Mouse (Mus musculus) MEL (cell line): ENCODE results near the gene Cobll1. TPM values are rescaled to one million over a fixed set of nuclear protein-coding genes. Genes with fewer than 3 reads are reported as not detected.

Experiments
- DNase-seq: peaks from one replicate; pipeline ENCODE4 v3.0.0; 2011; ENCODE audit warnings: low read depth, low spot score
- H3K27ac ChIP-seq: 2 replicates; pipeline ENCODE4 v1.5.1; 2012; ENCODE audit warnings: low read depth, mild to moderate bottlenecking, control low read depth, low read length, moderate library complexity; ENCODE audit not compliant: control insufficient read depth
- H3K27me3 ChIP-seq, 2 experiments: fragments of 150-350 bp in 1 of 2; sonication (generic) in 1 of 2; 2 replicates each; pipeline ENCODE4 v1.6.1; 2012; ENCODE audit warnings: low read length in 2 of 2, mild to moderate bottlenecking in 2 of 2, improper control_type of control experiment in 1 of 2, moderate library complexity in 1 of 2; ENCODE audit not compliant: insufficient read depth in 2 of 2, control insufficient read depth in 1 of 2
- H3K36me3 ChIP-seq, 2 experiments: 2 replicates each; pipeline ENCODE4 v1.6.1; 2012 to 2014; ENCODE audit warnings: low read length in 2 of 2, improper control_type of control experiment in 1 of 2, inconsistent platforms in 1 of 2, mild to moderate bottlenecking in 1 of 2; ENCODE audit not compliant: insufficient read depth in 2 of 2, control insufficient read depth in 1 of 2
- H3K4me1 ChIP-seq, 2 experiments: fragments of 150-350 bp in 1 of 2; sonication (generic) in 1 of 2; 2 replicates each; pipeline ENCODE4 v1.6.1; 2012; ENCODE audit warnings: low read length in 2 of 2, improper control_type of control experiment in 1 of 2, mild to moderate bottlenecking in 1 of 2; ENCODE audit not compliant: insufficient read depth in 2 of 2, control insufficient read depth in 1 of 2
- H3K4me3 ChIP-seq, 2 experiments: fragments of 150-350 bp in 1 of 2; sonication (generic) in 1 of 2; 2 replicates each; pipeline ENCODE4 v1.5.1; 2012; ENCODE audit warnings: low read depth in 2 of 2, low read length in 2 of 2, mild to moderate bottlenecking in 2 of 2, moderate library complexity in 2 of 2, control low read depth in 1 of 2, improper control_type of control experiment in 1 of 2; ENCODE audit not compliant: control insufficient read depth in 1 of 2, insufficient read depth in 1 of 2
- H3K79me2 ChIP-seq: 2 replicates; pipeline ENCODE4 v1.6.1; 2012; ENCODE audit warnings: mild to moderate bottlenecking, low read length, moderate library complexity; ENCODE audit not compliant: control insufficient read depth, poor library complexity, insufficient read depth
- H3K9ac ChIP-seq: 2 replicates; pipeline ENCODE4 v1.6.1; 2012; ENCODE audit warnings: low read depth, mild to moderate bottlenecking, control low read depth, low read length, moderate library complexity; ENCODE audit not compliant: control insufficient read depth, poor library complexity, severe bottlenecking
- H3K9me3 ChIP-seq: fragments of 150-350 bp; sonication (generic); replicated peaks from 2 replicates; pipeline ENCODE4 v1.6.1; 2012; ENCODE audit warnings: mild to moderate bottlenecking, low read length, improper control_type of control experiment, moderate library complexity; ENCODE audit not compliant: insufficient read depth
- BHLHE40 ChIP-seq: IDR thresholded peaks from 2 replicates; pipeline ENCODE4 v1.6.1; 2012; ENCODE audit warnings: low read depth, mild to moderate bottlenecking, inconsistent platforms, low read length, improper control_type of control experiment, borderline replicate concordance
- CHD2 ChIP-seq: IDR thresholded peaks from 2 replicates; pipeline ENCODE4 v1.6.1; 2011; ENCODE audit warnings: low read length, improper control_type of control experiment
- GABPA ChIP-seq: IDR thresholded peaks from 2 replicates; pipeline ENCODE4 v1.6.1; 2012; ENCODE audit warnings: low read depth, mild to moderate bottlenecking, inconsistent platforms, low read length, improper control_type of control experiment, moderate library complexity
- GATA1 ChIP-seq: IDR thresholded peaks from 2 replicates; pipeline ENCODE4 v1.6.1; 2011; ENCODE audit warnings: low read depth, low read length, improper control_type of control experiment
- HCFC1 ChIP-seq: IDR thresholded peaks from 2 replicates; pipeline ENCODE4 v1.6.1; 2012; ENCODE audit warnings: low read depth, mild to moderate bottlenecking, inconsistent platforms, low read length, improper control_type of control experiment, moderate library complexity
- KAT2A ChIP-seq: conservative IDR thresholded peaks from 2 replicates; pipeline ENCODE4 v1.6.1; 2012; ENCODE audit warnings: low read depth, low read length, improper control_type of control experiment, inconsistent platforms
- MXI1 ChIP-seq: IDR thresholded peaks from 2 replicates; pipeline ENCODE4 v1.6.1; 2011; ENCODE audit warnings: mild to moderate bottlenecking, low read depth, low read length, improper control_type of control experiment
- MYB ChIP-seq: IDR thresholded peaks from 2 replicates; pipeline ENCODE4 v1.6.1; 2011; ENCODE audit warnings: mild to moderate bottlenecking, low read depth, low read length, improper control_type of control experiment
- NRF1 ChIP-seq: IDR thresholded peaks from 2 replicates; pipeline ENCODE4 v1.6.1; 2014; ENCODE audit warnings: low read depth, mild to moderate bottlenecking, inconsistent platforms, low read length, improper control_type of control experiment, moderate library complexity; ENCODE audit not compliant: poor library complexity, insufficient read depth, severe bottlenecking
- RAD21 ChIP-seq: IDR thresholded peaks from 2 replicates; pipeline ENCODE4 v1.6.1; 2011; ENCODE audit warnings: mild to moderate bottlenecking, low read depth, low read length, improper control_type of control experiment
- RCOR1 ChIP-seq: IDR thresholded peaks from 2 replicates; pipeline ENCODE4 v1.6.1; 2012; ENCODE audit warnings: low read depth, mild to moderate bottlenecking, inconsistent platforms, low read length, improper control_type of control experiment
- SIN3A ChIP-seq: IDR thresholded peaks from 2 replicates; pipeline ENCODE4 v1.6.1; 2012; ENCODE audit warnings: low read length, improper control_type of control experiment, inconsistent platforms
- TAL1 ChIP-seq: IDR thresholded peaks from 2 replicates; pipeline ENCODE4 v1.6.1; 2012; ENCODE audit warnings: mild to moderate bottlenecking, inconsistent platforms, low read length, moderate library complexity, mixed read lengths
- TBP ChIP-seq: IDR thresholded peaks from 2 replicates; pipeline ENCODE4 v1.8.0; 2011; ENCODE audit warnings: low read depth, low read length, improper control_type of control experiment
- USF1 ChIP-seq: IDR thresholded peaks from 2 replicates; pipeline ENCODE4 v1.6.1; 2014; ENCODE audit warnings: low read depth, mild to moderate bottlenecking, inconsistent platforms, low read length, improper control_type of control experiment, moderate library complexity
- USF2 ChIP-seq, 2 experiments: IDR thresholded peaks; 2 replicates each; pipeline ENCODE4 v1.6.1; 2011 to 2012; ENCODE audit warnings: improper control_type of control experiment in 2 of 2, low read length in 2 of 2, borderline replicate concordance in 1 of 2, inconsistent platforms in 1 of 2, low read depth in 1 of 2, mild to moderate bottlenecking in 1 of 2; ENCODE audit not compliant: insufficient read depth in 1 of 2
- ZMIZ1 ChIP-seq: IDR thresholded peaks from 2 replicates; pipeline ENCODE4 v1.6.1; 2012; ENCODE audit warnings: low read depth, mild to moderate bottlenecking, inconsistent platforms, low read length, improper control_type of control experiment, moderate library complexity
- ZNF384 ChIP-seq: IDR thresholded peaks from 2 replicates; pipeline ENCODE4 v1.6.1; 2012; ENCODE audit warnings: low read depth, mild to moderate bottlenecking, inconsistent platforms, low read length, improper control_type of control experiment
- polyA plus RNA-seq, 2 experiments: library from polyadenylated mRNA; stranded (reverse) in 1 of 2; unstranded in 1 of 2; fragments of >175 nt in 1 of 2; fragments of >200 nt in 1 of 2; gene quantifications; 2 replicates each; pipeline versions ENCODE4 v1.2.1 to v1.2.4; 2012; ENCODE audit warnings: low replicate concordance in 2 of 2, low read depth in 1 of 2; ENCODE audit not compliant: insufficient read length in 2 of 2, insufficient read depth in 1 of 2, missing spikeins in 1 of 2
- total RNA-seq: library from RNA; depleted of rRNA; stranded (reverse); fragments of 300-350 nt; gene quantifications from 2 replicates; pipeline ENCODE4 v1.2.3, GENCODE M21; 2012

The Cobll1 gene
- total and polyA plus RNA-seq, 3 experiments, result not detected

- Histone ChIP-seq H3K9me3 (no peaks in the 10 kb centered on the region), H3K27me3 (no peaks in the 10 kb centered on the region), H3K9ac (no peak overlapping the region), H3K4me1 (no peaks in the 10 kb centered on the region), H3K27ac (no peak overlapping the region), H3K36me3 (no peaks in the 10 kb centered on the region), H3K4me3 (no peak overlapping the region), H3K79me2 (no peaks in the 10 kb centered on the region)
- no peak for DNase-seq
- TF ChIP-seq RAD21, result no peak
Measured at GRCm38 (mm10) chr2:65249575-65249974, 10.4 kb upstream of the Cobll1 start.

- DNase-seq, result no peak
- no peaks in the 10 kb centered on the region for H3K4me1 ChIP-seq
- H3K36me3 ChIP-seq, result no peaks in the 10 kb centered on the region
- H3K27ac ChIP-seq, result no peak overlapping the region
- H3K4me3 ChIP-seq, result no peak overlapping the region
- no peak for TF ChIP-seq USF1
- no peak for TF ChIP-seq KAT2A
- TF ChIP-seq, all 39 proteins: peak for 0
- Histone ChIP-seq H3K9ac (no peak overlapping the region), H3K9me3 (no peaks in the 10 kb centered on the region), H3K27me3 (no peaks in the 10 kb centered on the region), H3K79me2 (no peaks in the 10 kb centered on the region)
Measured at GRCm38 (mm10) chr2:65240173-65240745, 1.1 kb upstream of the Cobll1 start.

GRCm38 (mm10) chr2:65238171-65238963 is 836 bp downstream of the Cobll1 start:
- H3K79me2 ChIP-seq, result no peaks in the 10 kb centered on the region
- no peak overlapping the region for H3K9ac ChIP-seq
- DNase-seq, result no peak
- H3K27me3 ChIP-seq, result no peaks in the 10 kb centered on the region
- no peak overlapping the region for H3K4me3 ChIP-seq
- no peak for TF ChIP-seq CHD2
- no peak overlapping the region for H3K27ac ChIP-seq
- no peaks in the 10 kb centered on the region for H3K4me1 ChIP-seq
- no peaks in the 10 kb centered on the region for H3K9me3 ChIP-seq
- H3K36me3 ChIP-seq, result no peaks in the 10 kb centered on the region

- DNase-seq, result no peak
- Histone ChIP-seq H3K27ac (no peak overlapping the region), H3K27me3 (no peaks in the 10 kb centered on the region)
- TF ChIP-seq TBP (no peak), CHD2 (no peak), ZNF384 (no peak), USF2 (IDR thresholded peaks at IDR 0.05; ENCODE audit: borderline replicate concordance in 1 of 2, insufficient read depth in 1 of 2, low read depth in 1 of 2, low read length in 2 of 2) (no peak), GABPA (no peak), HCFC1 (no peak), SIN3A (no peak), MXI1 (no peak), MYB (no peak), ZMIZ1 (no peak), TAL1 (no peak), RCOR1 (no peak), KAT2A (no peak), NRF1 (no peak), GATA1 (no peak), BHLHE40 (no peak)
Measured at GRCm38 (mm10) chr2:65237610-65238170, 1.5 kb downstream of the Cobll1 start.

More at GRCm38 (mm10) chr2:65237610-65238170, 1.5 kb downstream of the Cobll1 start:
- no peaks in the 10 kb centered on the region for H3K79me2 ChIP-seq
- no peak overlapping the region for H3K9ac ChIP-seq
- H3K4me1 ChIP-seq, result no peaks in the 10 kb centered on the region
- no peak overlapping the region for H3K4me3 ChIP-seq
- no peaks in the 10 kb centered on the region for H3K36me3 ChIP-seq
- H3K9me3 ChIP-seq, result no peaks in the 10 kb centered on the region
